ENCODE assay signal across 11 mouse cellular contexts in genomic region chr5:96999601-97000000, GRCm38 (mm10). TPM values are rescaled to one million over a fixed set of nuclear protein-coding genes. Genes with fewer than 3 reads are reported as not detected.
DNase-seq lines count a peak whose midpoint lies in the region; ATAC-seq and TF ChIP-seq lines count a peak whose summit lies in the region.
"Had no signal": no experiment of that assay in that cellular context is flagged by ENCODE, and none has a peak within 500 bp of the region (broad histone marks: within the 10 kb centered on the region; RNA-seq: fewer than 3 reads in every experiment).

No protein-coding gene starts in this region.

- peak overlapping the region; percentile 22 for H3K4me3 ChIP-seq in lung, adult 2 months (replicated peaks; ENCODE audit: extremely low read depth, low read depth, low read length)
- H3K4me3 ChIP-seq in intestine, embryonic 15.5 days (replicated peaks), result peak overlapping the region; percentile 80

- H3K36me3 ChIP-seq in intestine, embryonic 15.5 days, result no peaks in the 10 kb centered on the region

- peak overlapping the region; percentile 86 for H3K4me2 ChIP-seq in intestine, embryonic 15.5 days (replicated peaks)

- intact Hi-C loops in left cerebral cortex, postnatal 10 days (cut with DNase I), result no loop called here

- no peak overlapping the region for H3K9ac ChIP-seq in intestine, embryonic 15.5 days

- no peak for TF ChIP-seq CTCF in lung, adult 2 months (IDR thresholded peaks at IDR 0.05; ENCODE audit: insufficient read depth, low read length)

- H3K27me3 ChIP-seq in intestine, embryonic 15.5 days (replicated peaks), result no peaks in the 10 kb centered on the region

- TF ChIP-seq POLR2A in lung, adult 2 months (IDR thresholded peaks at IDR 0.05; ENCODE audit: borderline replicate concordance, extremely low read depth, low read depth, low read length), result no peak

- no peak for ATAC-seq in CD4-positive, CD25-positive, alpha-beta regulatory T cell, adult 4 months
- no peak for ATAC-seq in intestine, embryonic 15.5 days
- ATAC-seq: activated CD4-positive, CD25-positive, alpha-beta regulatory T cell, adult 4 months had no signal

- H3K27ac ChIP-seq in intestine, embryonic 15.5 days, result no peak overlapping the region

- WGBS in lung, adult 2 months, result 63% methylated on average over 7 of the region's 7 CpGs
- WGBS in intestine, embryonic 15.5 days, result 84% methylated on average over 7 of the region's 7 CpGs

- peaks cover 9% of the 10 kb centered on the region for H3K4me1 ChIP-seq in lung, adult 2 months (ENCODE audit: control insufficient read depth, insufficient read depth, low read length)
- H3K4me1 ChIP-seq in intestine, embryonic 15.5 days (replicated peaks), result peaks cover 14% of the 10 kb centered on the region

- peak; percentile 34 for DNase-seq in CD4-positive, CD25-positive, alpha-beta regulatory T cell, adult 2 months (ENCODE audit: low read depth, low spot score)
- no peak for DNase-seq in lung, adult 2 months
- DNase-seq in lung, adult 18-20 months, result no peak
- peak; percentile 35 for DNase-seq in naive thymus-derived CD4-positive, alpha-beta T cell, adult 2 months (ENCODE audit: low read depth)
- no peak for DNase-seq in left cerebral cortex, postnatal 10 days (ENCODE audit: extremely low spot score in 1 of 2, low spot score in 2 of 2)
- DNase-seq in cerebellum, postnatal 10 days, result no peak
- DNase-seq: kidney, postnatal 4 days; thymus, postnatal 36 days had no signal

- no peaks in the 10 kb centered on the region for H3K9me3 ChIP-seq in intestine, embryonic 15.5 days

RNA-seq across cellular contexts. Expression of gene Bmp2k, which starts 2.1 kb away (rescaled TPM):
- 10 to 100 TPM; 17.8 to 25.5 TPM for polyA plus RNA-seq in CD4-positive, CD25-positive, alpha-beta regulatory T cell, adult 4 months (2017; shearing (Covaris generic))
- 9.1 and 11.6 TPM in 2 replicates for polyA plus RNA-seq in lung, adult 2 months (2012; rRNA removed)
- polyA plus RNA-seq in intestine, embryonic 15.5 days (2015; fragmentation: Nextera tagmentation; extraction: Ambion mirVana), result 19.2 and 20.3 TPM in 2 replicates
- 10 to 100 TPM; 14.3 to 14.8 TPM for total RNA-seq in left cerebral cortex, postnatal 10 days (2021)

Comparison
In these comparisons a context has a peak if more than half of its experiments do, and no peak if none do; other contexts are left out.
1. DNase-seq: peak in CD4-positive, CD25-positive, alpha-beta regulatory T cell, adult 2 months (single experiment) and naive thymus-derived CD4-positive, alpha-beta T cell, adult 2 months (single experiment); none in lung, adult 2 months (single experiment), lung, adult 18-20 months (0 of 2), left cerebral cortex, postnatal 10 days (0 of 2) and cerebellum, postnatal 10 days (0 of 2).